In the genomic region with DNA sequence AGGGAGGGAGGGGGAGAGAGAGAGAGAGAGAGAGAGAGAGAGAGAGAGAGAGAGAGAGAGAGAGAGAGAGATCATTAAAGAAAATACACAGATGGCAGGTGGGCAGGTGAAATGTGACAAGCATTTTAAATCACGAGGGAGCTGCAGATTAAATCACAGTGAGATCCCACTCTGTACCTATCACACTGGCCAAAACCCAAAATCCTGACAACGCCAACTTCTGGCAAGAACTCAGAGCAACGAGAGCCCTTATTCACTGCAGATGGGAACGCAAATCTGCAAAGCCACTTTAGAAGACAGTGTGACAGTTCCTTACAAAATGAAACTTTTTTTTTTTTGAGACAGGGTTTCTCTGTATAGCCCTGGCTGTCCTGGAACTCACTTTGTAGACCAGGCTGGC, we compare ENCODE assay signal across 27 mouse cellular contexts. TPM values are rescaled to one million over a fixed set of nuclear protein-coding genes. Genes with fewer than 3 reads are reported as not detected.
DNase-seq lines count a peak whose midpoint lies in the region; ATAC-seq and TF ChIP-seq lines count a peak whose summit lies in the region.
"Had no signal": no experiment of that assay in that cellular context is flagged by ENCODE, and none has a peak within 500 bp of the region (broad histone marks: within the 10 kb centered on the region; RNA-seq: fewer than 3 reads in every experiment).

No protein-coding gene starts in this region.

- no peak overlapping the region for H3K4me3 ChIP-seq in forebrain, postnatal 0 days (ENCODE audit: low read depth, low read length)
- H3K4me3 ChIP-seq: embryonic facial prominence, embryonic 13.5 days; erythroblast, embryonic 14.5 days; midbrain, embryonic 10.5 days; myocyte; neural tube, embryonic 13.5 days; stomach, embryonic 15.5 days had no signal

- no peaks in the 10 kb centered on the region for H3K4me1 ChIP-seq in forebrain, postnatal 0 days (ENCODE audit: insufficient read depth)
- H3K4me1 ChIP-seq: embryonic facial prominence, embryonic 13.5 days; midbrain, embryonic 10.5 days; neural tube, embryonic 13.5 days; stomach, embryonic 15.5 days had no signal

- no peak overlapping the region for H3K9ac ChIP-seq in forebrain, postnatal 0 days
- H3K9ac ChIP-seq: embryonic facial prominence, embryonic 13.5 days; hindbrain, embryonic 14.5 days; neural tube, embryonic 13.5 days; stomach, embryonic 15.5 days had no signal

- no peaks in the 10 kb centered on the region for H3K27me3 ChIP-seq in forebrain, postnatal 0 days (ENCODE audit: insufficient read depth, low read length)
- H3K27me3 ChIP-seq: embryonic facial prominence, embryonic 13.5 days; neural tube, embryonic 13.5 days; stomach, embryonic 15.5 days had no signal

- H3K27ac ChIP-seq in forebrain, postnatal 0 days (ENCODE audit: low read depth, low read length), result no peak overlapping the region
- H3K27ac ChIP-seq: embryonic facial prominence, embryonic 13.5 days; hindbrain, embryonic 14.5 days; midbrain, embryonic 10.5 days; neural tube, embryonic 13.5 days; stomach, embryonic 15.5 days had no signal

- no peaks in the 10 kb centered on the region for H3K9me3 ChIP-seq in forebrain, postnatal 0 days (ENCODE audit: low read length)
- H3K9me3 ChIP-seq: embryonic facial prominence, embryonic 13.5 days; midbrain, embryonic 10.5 days; neural tube, embryonic 13.5 days; stomach, embryonic 15.5 days had no signal

- H3K4me2 ChIP-seq in forebrain, postnatal 0 days (ENCODE audit: low read depth), result no peak overlapping the region
- H3K4me2 ChIP-seq: embryonic facial prominence, embryonic 13.5 days; hindbrain, embryonic 14.5 days; neural tube, embryonic 13.5 days; stomach, embryonic 15.5 days had no signal

- ATAC-seq in frontal cortex, adult (ENCODE audit: low TSS enrichment), result peak; percentile 77
- no peak for ATAC-seq in forebrain, postnatal 0 days
- ATAC-seq: lung, postnatal 0 days; midbrain, embryonic 16.5 days had no signal

- no peak for TF ChIP-seq CTCF in forebrain, postnatal 0 days (IDR thresholded peaks at IDR 0.05; ENCODE audit: low read depth)

- H3K36me3 ChIP-seq in forebrain, postnatal 0 days (ENCODE audit: insufficient read depth), result no peaks in the 10 kb centered on the region
- H3K36me3 ChIP-seq: embryonic facial prominence, embryonic 13.5 days; midbrain, embryonic 10.5 days; neural tube, embryonic 13.5 days; stomach, embryonic 15.5 days had no signal

- DNase-seq in frontal cortex, postnatal 25 days (ENCODE audit: low spot score in 2 of 2), result no peak
- peak; percentile 84 for DNase-seq in brain, adult 2 months (ENCODE audit: low read depth, low spot score)
- DNase-seq in forebrain, postnatal 0 days, result peak; percentile 62
- DNase-seq in right cerebral cortex, postnatal 10 days (ENCODE audit: low spot score in 2 of 2), result peak; percentile 41 to 69
- no peak for DNase-seq in kidney, adult 8-10 months
- no peak for DNase-seq in kidney, postnatal 14 days
- DNase-seq in adrenal gland, postnatal 4 days (ENCODE audit: low spot score in 2 of 2), result no peak
- DNase-seq: cerebellum, adult 8-10 months; cerebellum, postnatal 36 days; embryo, embryonic 11 days; gastrocnemius, postnatal 36 days; heart, postnatal 36 days; kidney, adult 2 months; kidney, postnatal 10 days; layer of hippocampus, postnatal 36 days; thymus, adult 2 months; thymus, postnatal 4 days had no signal

- WGBS in forebrain, postnatal 0 days, result 35% methylated on average over 4 of the region's 4 CpGs

RNA-seq across cellular contexts. Expression of gene Cradd, which starts 35.7 kb away (rescaled TPM):
- total RNA-seq in forebrain, postnatal 0 days (2014; rRNA removed), result 8.3 and 10.8 TPM in 2 replicates
- polyA plus RNA-seq in forebrain, postnatal 0 days (2015; fragmentation: Nextera tagmentation; extraction: Ambion mirVana), result 8.5 and 10.3 TPM in 2 replicates
- 10 to 100 TPM; 13.0 to 14.0 TPM for total RNA-seq in adrenal gland, postnatal 4 days (2021)

Comparison
In these comparisons a context has a peak if more than half of its experiments do, and no peak if none do; other contexts are left out.
1. DNase-seq: peak in brain, adult 2 months (single experiment), forebrain, postnatal 0 days (single experiment) and right cerebral cortex, postnatal 10 days (2 of 2); none in frontal cortex, postnatal 25 days (0 of 2), kidney, adult 8-10 months (0 of 2), kidney, postnatal 14 days (single experiment) and adrenal gland, postnatal 4 days (0 of 2).